Mouse (Mus musculus) megakaryocyte, adult 5-6 weeks (primary cell): ENCODE measurements at regions not wholly inside any gene's neighbourhood (a gene's known extent, or its start where the extent isn't known, plus 50 kb on each side); places are given as distances from the start of the nearest gene placed in this dataset.
A peak's percentile ranks its signal among the peaks of the same experiment; 100 is the strongest.
"Not testable (repeated sequence)": the region's sequence is repeated elsewhere in the genome, so short reads cannot be mapped to it uniquely, and the experiment has no call there.

Experiments used
- ATAC-seq: 2 replicates; pipeline ENCODE4 v1.8.0; 2016; ENCODE audit warnings: mild to moderate bottlenecking, inconsistent platforms; ENCODE audit not compliant: poor library complexity, severe bottlenecking

- not testable (repeated sequence) for ATAC-seq
Measured at GRCm38 (mm10) chr7:62572316-62572715, 108.0 kb upstream of the Peg12 start.

- peak; percentile 35 for ATAC-seq
Measured at GRCm38 (mm10) chr7:62571759-62572158, 107.4 kb upstream of the Peg12 start.

DNA sequence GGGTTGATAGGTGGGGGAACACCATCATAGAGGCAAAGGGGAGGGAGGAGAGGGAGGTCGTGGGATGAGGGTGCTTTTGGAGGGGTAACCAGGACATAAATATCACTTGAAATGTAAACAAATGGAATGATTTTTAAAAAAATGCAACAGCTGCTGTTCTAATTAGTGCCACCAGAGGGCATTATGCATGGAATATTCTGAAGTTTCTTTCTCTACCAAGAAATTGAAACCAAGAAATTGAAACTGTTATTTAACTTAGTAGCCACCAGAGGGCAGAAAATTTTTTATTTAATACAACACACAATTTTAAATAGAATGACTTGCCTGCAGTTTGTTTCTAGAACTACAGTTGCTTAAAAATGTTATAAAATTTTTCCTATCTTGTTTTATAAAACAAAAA lies 77.9 kb upstream of the Peg12 start:
- ATAC-seq, result no peak
